Mouse (Mus musculus) kidney, embryonic 15.5 days (tissue): Measurements from ENCODE around the gene Nf1. TPM values are rescaled to one million over a fixed set of nuclear protein-coding genes. Genes with fewer than 3 reads are reported as not detected.

Source experiments
- ATAC-seq: fragments of 200-750 bp; cut with Nextera tagmentation; replicated peaks from 2 replicates; pipeline ENCODE4 v1.8.0; 2017; ENCODE audit warnings: moderate TSS enrichment; ENCODE audit not compliant: low FRiP score
- H3K27ac ChIP-seq: fragments of 300-500 bp; sonication (generic); 2 replicates; pipeline ENCODE4 v1.5.1; 2015; ENCODE audit warnings: mild to moderate bottlenecking, inconsistent platforms
- H3K27me3 ChIP-seq: fragments of 300-500 bp; sonication (generic); 2 replicates; pipeline ENCODE4 v1.6.1; 2015; ENCODE audit warnings: inconsistent platforms
- H3K36me3 ChIP-seq: fragments of 300-500 bp; sonication (generic); 2 replicates; pipeline ENCODE4 v1.6.1; 2015; ENCODE audit warnings: inconsistent platforms
- H3K4me1 ChIP-seq: fragments of 300-500 bp; sonication (generic); 2 replicates; pipeline ENCODE4 v1.6.1; 2015; ENCODE audit warnings: inconsistent platforms
- H3K4me2 ChIP-seq: fragments of 300-500 bp; sonication (generic); 2 replicates; pipeline ENCODE4 v1.6.1; 2015; ENCODE audit warnings: moderate library complexity, mild to moderate bottlenecking, inconsistent platforms
- H3K4me3 ChIP-seq: fragments of 300-500 bp; sonication (generic); replicated peaks from 2 replicates; pipeline ENCODE4 v1.5.1; 2015; ENCODE audit warnings: mild to moderate bottlenecking, inconsistent platforms
- H3K9ac ChIP-seq: fragments of 300-500 bp; sonication (generic); 2 replicates; pipeline ENCODE4 v1.6.1; 2015; ENCODE audit warnings: mild to moderate bottlenecking, inconsistent platforms
- H3K9me3 ChIP-seq: fragments of 300-500 bp; sonication (generic); replicated peaks from 2 replicates; pipeline ENCODE4 v1.6.1; 2016; ENCODE audit warnings: inconsistent platforms
- WGBS: fragments of 180-500 bp; shearing (Covaris S2); methylation state at CpG from one replicate; pipeline ENCODE4 v1.1.7; 2015; ENCODE audit warnings: mixed read lengths; 5-methylcytosine and 5-hydroxymethylcytosine counted together
- polyA plus RNA-seq: library from polyadenylated mRNA; unstranded; fragments of >200 nt; fragmentation: Nextera tagmentation; extraction: Ambion mirVana; gene quantifications from 2 replicates; pipeline ENCODE4 v1.2.1, GENCODE M21; 2015

The Nf1 gene
- polyA plus RNA-seq, 1 experiment from 2014 or later: 9.0 TPM

GRCm38 (mm10) chr11:79403625-79404319 lies 64.3 kb downstream of the Nf1 start:
- no peaks in the 10 kb centered on the region for H3K4me1 ChIP-seq
- H3K27me3 ChIP-seq: no peaks in the 10 kb centered on the region
- no peak overlapping the region for H3K27ac ChIP-seq
- no peak overlapping the region for H3K9ac ChIP-seq
- peaks cover 56% of the 10 kb centered on the region for H3K36me3 ChIP-seq
- no peak overlapping the region for H3K4me2 ChIP-seq
- WGBS: 86% methylated on average over 6 of the region's 6 CpGs
- H3K4me3 ChIP-seq: no peak overlapping the region
- no peak for ATAC-seq
- no peaks in the 10 kb centered on the region for H3K9me3 ChIP-seq

- peaks cover 38% of the 10 kb centered on the region for H3K36me3 ChIP-seq
- no peak overlapping the region for H3K27ac ChIP-seq
- no peak overlapping the region for H3K9ac ChIP-seq
- no peak for ATAC-seq
- no peaks in the 10 kb centered on the region for H3K27me3 ChIP-seq
- H3K4me1 ChIP-seq: no peaks in the 10 kb centered on the region
- H3K4me3 ChIP-seq: no peak overlapping the region
- WGBS: 92% methylated on average over 7 of the region's 7 CpGs
- no peak overlapping the region for H3K4me2 ChIP-seq
- H3K9me3 ChIP-seq: no peaks in the 10 kb centered on the region
Measured at GRCm38 (mm10) chr11:79413761-79414513, 74.4 kb downstream of the Nf1 start.

DNA sequence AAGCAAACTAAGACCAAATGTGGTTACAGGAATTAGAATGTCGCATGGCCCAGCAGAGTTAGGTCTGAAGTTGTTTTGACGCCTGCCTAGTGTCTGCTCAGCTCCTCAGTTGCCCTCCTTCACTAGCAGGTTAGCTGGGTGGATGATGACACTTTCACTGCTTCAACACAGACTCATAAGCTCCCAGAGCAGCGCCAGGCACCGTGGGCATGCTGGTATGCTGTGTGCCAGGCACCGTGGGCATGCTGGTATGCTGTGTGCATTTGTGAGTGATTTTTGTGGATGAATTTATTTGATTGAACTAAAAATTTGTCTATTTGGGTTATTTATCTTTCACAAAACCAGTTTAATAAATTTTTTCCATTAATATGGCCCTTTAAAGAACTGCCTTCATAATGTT lies 83.0 kb downstream of the Nf1 start:
- no peak for ATAC-seq
- Histone ChIP-seq H3K4me2 (no peak overlapping the region), H3K36me3 (peaks cover 39% of the 10 kb centered on the region), H3K9ac (no peak overlapping the region), H3K4me1 (no peaks in the 10 kb centered on the region), H3K27ac (no peak overlapping the region), H3K9me3 (no peaks in the 10 kb centered on the region), H3K27me3 (no peaks in the 10 kb centered on the region), H3K4me3 (no peak overlapping the region)
- 89% methylated on average over 5 of the region's 5 CpGs for WGBS

GRCm38 (mm10) chr11:79426571-79426970 lies 87.1 kb downstream of the Nf1 start:
- no peak overlapping the region for H3K27ac ChIP-seq
- peaks cover 36% of the 10 kb centered on the region for H3K36me3 ChIP-seq
- no peaks in the 10 kb centered on the region for H3K27me3 ChIP-seq
- 64% methylated on average over 4 of the region's 4 CpGs for WGBS
- no peak overlapping the region for H3K4me2 ChIP-seq
- no peak overlapping the region for H3K9ac ChIP-seq
- ATAC-seq: no peak
- no peaks in the 10 kb centered on the region for H3K4me1 ChIP-seq
- no peak overlapping the region for H3K4me3 ChIP-seq
- no peaks in the 10 kb centered on the region for H3K9me3 ChIP-seq

DNA sequence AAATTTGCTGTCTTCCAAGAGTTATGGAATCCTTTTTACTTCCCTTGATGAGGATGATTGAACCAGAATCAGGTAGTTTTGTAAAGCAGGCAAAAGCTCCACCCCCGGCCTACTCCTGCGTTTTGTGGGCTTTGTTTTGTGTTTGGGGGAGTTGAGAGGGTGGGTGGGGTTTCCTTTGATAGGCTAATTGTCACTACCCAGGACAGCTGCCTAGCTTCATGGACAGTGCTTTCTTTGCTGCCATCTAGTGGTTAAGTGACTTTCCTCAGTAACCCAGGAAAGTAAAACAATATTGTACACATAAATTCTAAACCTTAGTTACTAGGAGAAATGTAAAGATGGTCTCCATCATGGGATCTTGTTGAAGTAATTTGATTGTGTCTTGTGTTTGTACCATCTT lies 88.1 kb downstream of the Nf1 start:
- Histone ChIP-seq H3K9me3 (no peaks in the 10 kb centered on the region), H3K4me2 (no peak overlapping the region), H3K4me3 (no peak overlapping the region), H3K27ac (no peak overlapping the region), H3K36me3 (peaks cover 36% of the 10 kb centered on the region), H3K4me1 (no peaks in the 10 kb centered on the region), H3K27me3 (no peaks in the 10 kb centered on the region), H3K9ac (no peak overlapping the region)
- WGBS: 2% methylated on average over 2 of the region's 2 CpGs
- no peak for ATAC-seq

- 95% methylated on average over 4 of the region's 4 CpGs for WGBS
- H3K4me1 ChIP-seq: no peaks in the 10 kb centered on the region
- H3K36me3 ChIP-seq: peaks cover 49% of the 10 kb centered on the region
- H3K9ac ChIP-seq: no peak overlapping the region
- no peaks in the 10 kb centered on the region for H3K27me3 ChIP-seq
- no peak overlapping the region for H3K4me2 ChIP-seq
- no peaks in the 10 kb centered on the region for H3K9me3 ChIP-seq
- no peak overlapping the region for H3K4me3 ChIP-seq
- no peak overlapping the region for H3K27ac ChIP-seq
- ATAC-seq: no peak
Measured at GRCm38 (mm10) chr11:79435252-79435651, 95.8 kb downstream of the Nf1 start.

DNA sequence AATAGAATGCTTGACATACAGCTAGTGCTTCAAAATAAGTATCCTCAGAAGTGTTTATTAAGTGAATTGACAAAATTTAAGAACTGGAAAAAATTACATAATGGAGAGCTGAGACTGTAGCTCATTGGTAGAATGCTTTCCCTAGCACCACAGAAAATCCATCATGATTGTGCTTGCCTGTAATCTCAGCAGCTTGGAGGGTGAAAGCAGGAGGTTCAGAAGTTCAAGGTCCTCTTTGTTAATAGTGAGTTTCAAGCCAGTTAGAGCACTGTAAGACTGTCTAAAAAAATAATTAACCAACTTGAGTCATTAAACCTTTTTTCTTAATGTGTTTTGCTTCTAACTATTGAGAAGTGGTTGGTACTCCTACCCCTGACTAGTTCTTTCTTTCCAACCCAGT lies 108.9 kb downstream of the Nf1 start:
- no peaks in the 10 kb centered on the region for H3K9me3 ChIP-seq
- ATAC-seq: no peak
- H3K4me2 ChIP-seq: no peak overlapping the region
- H3K27ac ChIP-seq: no peak overlapping the region
- H3K4me1 ChIP-seq: no peaks in the 10 kb centered on the region
- no peak overlapping the region for H3K4me3 ChIP-seq
- H3K27me3 ChIP-seq: no peaks in the 10 kb centered on the region
- no peak overlapping the region for H3K9ac ChIP-seq
- H3K36me3 ChIP-seq: peaks cover 66% of the 10 kb centered on the region

DNA sequence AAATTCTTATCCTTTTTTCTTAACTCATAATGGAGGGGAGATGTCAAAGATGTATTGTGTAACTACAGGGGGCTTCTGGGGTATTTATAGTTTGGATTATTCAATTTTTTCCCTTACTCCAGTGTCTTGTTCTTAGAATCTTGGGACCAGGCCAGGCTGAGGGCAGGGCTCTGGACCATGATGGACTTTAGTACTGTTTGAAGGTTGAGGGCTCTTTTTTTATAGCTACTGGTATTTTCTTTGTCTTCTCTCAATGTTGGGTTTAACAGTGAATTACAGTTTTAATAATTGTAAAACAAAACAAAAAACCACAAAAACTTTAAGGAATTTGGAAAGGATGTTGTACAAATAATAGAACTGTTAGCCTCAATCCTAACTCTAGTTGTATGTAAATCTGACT lies 113.5 kb downstream of the Nf1 start:
- Histone ChIP-seq H3K9me3 (no peaks in the 10 kb centered on the region), H3K27ac (peak overlapping the region; percentile 37; the same call in 1 of the 2 replicates), H3K4me3 (no peak overlapping the region), H3K4me2 (no peak overlapping the region), H3K36me3 (peaks cover 67% of the 10 kb centered on the region), H3K27me3 (no peaks in the 10 kb centered on the region), H3K9ac (no peak overlapping the region), H3K4me1 (no peaks in the 10 kb centered on the region)
- no peak for ATAC-seq

DNA sequence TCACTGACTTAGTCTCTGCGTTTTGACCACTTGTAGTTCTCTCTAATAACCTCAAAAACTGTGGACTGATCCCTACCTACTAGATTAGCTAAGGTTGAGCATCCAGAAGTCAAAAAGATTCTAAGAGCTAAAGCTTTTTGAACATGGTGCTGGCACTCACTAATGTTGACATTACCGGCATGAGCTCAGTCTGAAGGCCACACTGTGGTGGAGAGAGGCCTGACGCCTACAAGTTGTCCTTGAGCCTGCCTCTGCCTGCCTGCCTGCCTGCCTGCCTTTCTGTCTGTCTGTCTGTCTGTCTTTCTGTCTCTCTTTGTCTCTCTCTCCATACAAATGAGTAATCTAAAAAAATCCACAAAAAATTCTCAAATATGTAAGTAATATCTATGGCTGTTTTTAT lies 118.4 kb downstream of the Nf1 start:
- H3K4me2 ChIP-seq: no peak overlapping the region
- no peak overlapping the region for H3K9ac ChIP-seq
- H3K27me3 ChIP-seq: no peaks in the 10 kb centered on the region
- WGBS: 88% methylated on average over 3 of the region's 3 CpGs
- no peaks in the 10 kb centered on the region for H3K4me1 ChIP-seq
- no peak overlapping the region for H3K27ac ChIP-seq
- peaks cover 72% of the 10 kb centered on the region for H3K36me3 ChIP-seq
- no peak for ATAC-seq
- no peaks in the 10 kb centered on the region for H3K9me3 ChIP-seq
- H3K4me3 ChIP-seq: no peak overlapping the region

DNA sequence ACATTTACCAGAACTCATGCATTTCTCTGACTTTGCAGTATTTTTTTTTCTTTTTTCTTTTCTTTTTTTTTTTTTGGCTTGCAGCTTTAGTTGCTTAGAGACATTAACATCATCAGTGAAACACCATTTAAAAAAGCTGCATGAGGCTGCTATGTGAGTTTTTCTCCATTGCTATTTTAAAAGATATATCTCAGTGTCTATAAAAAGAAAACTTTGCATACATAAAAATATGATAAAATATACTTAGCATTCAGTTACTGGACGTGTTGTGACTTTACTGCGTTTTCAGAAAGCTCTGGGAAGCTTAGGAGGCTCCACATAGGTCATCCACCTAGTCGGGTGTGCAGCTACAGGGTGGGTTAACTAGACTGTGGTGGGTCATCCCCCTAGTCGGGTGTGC lies 120.4 kb downstream of the Nf1 start:
- Histone ChIP-seq H3K4me3 (no peak overlapping the region), H3K27ac (no peak overlapping the region), H3K9ac (no peak overlapping the region), H3K36me3 (peaks cover 71% of the 10 kb centered on the region), H3K4me2 (no peak overlapping the region), H3K27me3 (no peaks in the 10 kb centered on the region), H3K9me3 (no peaks in the 10 kb centered on the region), H3K4me1 (no peaks in the 10 kb centered on the region)
- no peak for ATAC-seq
- 87% methylated on average over 4 of the region's 4 CpGs for WGBS

GRCm38 (mm10) chr11:79460756-79461450 lies 121.4 kb downstream of the Nf1 start:
- Histone ChIP-seq H3K4me2 (no peak overlapping the region), H3K4me3 (no peak overlapping the region), H3K36me3 (peaks cover 64% of the 10 kb centered on the region), H3K27me3 (no peaks in the 10 kb centered on the region), H3K9me3 (no peaks in the 10 kb centered on the region), H3K27ac (no peak overlapping the region), H3K9ac (no peak overlapping the region), H3K4me1 (no peaks in the 10 kb centered on the region)
- ATAC-seq: no peak
- 95% methylated on average over 3 of the region's 3 CpGs for WGBS

GRCm38 (mm10) chr11:79468097-79468496 lies 128.6 kb downstream of the Nf1 start:
- H3K27ac ChIP-seq: no peak overlapping the region
- no peak overlapping the region for H3K4me3 ChIP-seq
- no peak overlapping the region for H3K9ac ChIP-seq
- H3K9me3 ChIP-seq: no peaks in the 10 kb centered on the region
- WGBS: 72% methylated on average over 1 of the region's 1 CpGs
- no peak for ATAC-seq
- no peak overlapping the region for H3K4me2 ChIP-seq
- no peaks in the 10 kb centered on the region for H3K4me1 ChIP-seq
- H3K36me3 ChIP-seq: peaks cover 60% of the 10 kb centered on the region
- no peaks in the 10 kb centered on the region for H3K27me3 ChIP-seq
